Mouse (Mus musculus) bone marrow, adult 2 months (tissue): ENCODE measurements around the gene Casc3.

ENCODE experiments used
- CTCF ChIP-seq: fragments of 200-500 bp; IDR thresholded peaks from 2 replicates; pipeline ENCODE4 v1.5.1; 2011; ENCODE audit warnings: low read length, control low read depth; ENCODE audit not compliant: control insufficient read depth, insufficient read depth
- POLR2A ChIP-seq: fragments of 200-500 bp; IDR thresholded peaks from 2 replicates; pipeline ENCODE4 v1.6.1; 2011; ENCODE audit warnings: low read depth, mild to moderate bottlenecking, control low read depth, low read length, borderline replicate concordance; ENCODE audit not compliant: control insufficient read depth

DNA sequence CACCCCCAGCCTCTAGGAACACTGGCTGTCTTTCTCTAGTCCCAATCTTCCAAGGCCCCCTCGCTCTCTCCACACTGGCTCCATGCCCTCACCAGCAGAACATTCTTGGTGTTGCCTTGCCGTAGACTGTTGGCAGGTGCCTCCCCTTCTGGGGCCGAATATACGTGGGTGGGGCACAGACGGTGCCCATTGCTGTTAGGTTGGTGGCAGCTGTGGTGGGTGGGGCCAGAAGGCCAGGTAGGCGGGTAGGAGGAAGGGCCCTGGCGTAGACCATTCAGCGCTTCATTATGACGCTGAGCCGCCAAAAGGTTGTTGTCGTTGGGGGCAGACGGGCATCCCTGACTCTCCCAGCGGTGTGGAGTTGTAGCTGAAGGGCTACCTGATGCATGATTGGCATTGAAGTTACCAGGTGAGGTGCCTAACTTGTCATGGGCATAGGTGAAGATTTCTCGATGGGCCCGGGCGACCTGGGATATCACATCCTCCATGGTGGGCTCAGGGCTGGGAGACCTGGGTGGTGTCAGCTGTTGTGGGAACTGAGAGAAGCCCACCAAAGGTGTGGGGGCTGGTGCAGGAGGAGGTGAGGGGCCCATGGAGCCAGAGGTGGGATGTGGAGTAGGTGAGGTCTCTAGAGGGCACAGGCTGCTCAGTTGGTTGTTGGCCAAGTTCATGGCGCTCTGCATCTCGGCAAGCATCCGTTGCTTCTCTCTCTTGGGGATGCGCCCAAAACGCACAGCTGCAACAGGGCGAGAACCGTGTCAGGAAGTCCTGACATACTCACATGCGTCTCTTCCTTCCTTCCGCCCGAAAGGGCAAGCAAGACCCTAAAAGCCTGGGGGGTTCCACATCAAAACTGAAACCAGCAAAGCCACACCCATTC, 34.4 kb upstream of the Casc3 start:
- TF ChIP-seq CTCF: no peak
- no peak for TF ChIP-seq POLR2A
